Mouse (Mus musculus): Measurements from ENCODE around the gene Hdgf. TPM values are rescaled to one million over a fixed set of nuclear protein-coding genes. Genes with fewer than 3 reads are reported as not detected.
A peak's percentile ranks its signal among the peaks of the same experiment; 100 is the strongest.

Hdgf gene
- total and polyA plus RNA-seq, 3 experiments, result 199 to 468 (median 215) TPM

DNA sequence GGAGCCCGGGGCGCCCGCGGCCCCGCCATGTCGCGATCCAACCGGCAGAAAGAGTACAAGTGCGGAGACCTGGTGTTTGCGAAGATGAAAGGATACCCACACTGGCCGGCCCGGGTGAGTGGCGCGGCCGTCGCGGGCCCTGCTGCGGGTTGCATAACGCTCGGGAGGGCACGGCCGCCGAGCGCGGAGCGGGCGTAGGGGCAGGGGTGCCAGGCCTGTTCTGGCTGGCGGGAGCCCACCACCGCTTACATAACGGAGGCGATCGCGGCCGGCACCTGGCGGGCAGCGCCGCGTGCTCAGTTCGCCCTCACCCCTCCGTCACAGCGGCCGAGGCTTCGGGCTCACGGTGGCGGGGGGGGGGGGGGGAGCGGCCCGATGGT is 470 bp downstream of the Hdgf start:
- no peaks in the 10 kb centered on the region for H3K9me3 ChIP-seq (replicated peaks; ENCODE audit: low read length)
- peaks cover 12 to 44% of the 10 kb centered on the region in 2 experiments for H3K4me1 ChIP-seq (ENCODE audit: control insufficient read depth in 1 of 2, insufficient read depth in 2 of 2)
- TF ChIP-seq CHD2 (IDR thresholded peaks at IDR 0.05; ENCODE audit: low read length) (no peak), MYC (IDR thresholded peaks at IDR 0.05; ENCODE audit: low read depth, low read length) (no peak), IRF4 (IDR thresholded peaks at IDR 0.05; ENCODE audit: low read depth, low read length) (no peak), USF2 (conservative IDR thresholded peaks at IDR 0.05; ENCODE audit: low read depth, low read length) (no peak), MAFK (IDR thresholded peaks at IDR 0.05; ENCODE audit: insufficient replicate concordance, low read length) (no peak), MXI1 (IDR thresholded peaks at IDR 0.05; ENCODE audit: low read depth, low read length) (no peak), NRF1 (IDR thresholded peaks at IDR 0.05; ENCODE audit: low read depth, low read length) (no peak), HCFC1 (IDR thresholded peaks at IDR 0.05; ENCODE audit: low read depth, low read length) (peak; percentile 32; the same call in 1 of the 2 replicates), UBTF (IDR thresholded peaks at IDR 0.05; ENCODE audit: low read depth, low read length) (0 out of 2 replicates have a peak, but pooled peaks have one; percentile 8), E2F4 (IDR thresholded peaks at IDR 0.05; ENCODE audit: insufficient replicate concordance, low read depth, low read length) (no peak), CHD1 (IDR thresholded peaks at IDR 0.05; ENCODE audit: low read depth, low read length) (no peak), ZMIZ1 (IDR thresholded peaks at IDR 0.05; ENCODE audit: low read depth, low read length) (no peak), USF1 (IDR thresholded peaks at IDR 0.05; ENCODE audit: low read depth, low read length) (no peak), BHLHE40 (IDR thresholded peaks at IDR 0.05; ENCODE audit: low read depth, low read length) (no peak), CTCF (conservative IDR thresholded peaks at IDR 0.05 in 1 of 2, IDR thresholded peaks at IDR 0.05 in 1 of 2; ENCODE audit: low read depth in 2 of 2, low read length in 2 of 2) (no peak), RAD21 (IDR thresholded peaks at IDR 0.05; ENCODE audit: low read depth, low read length) (no peak), RCOR1 (conservative IDR thresholded peaks at IDR 0.05; ENCODE audit: low read depth, low read length) (no peak), ZNF384 (IDR thresholded peaks at IDR 0.05; ENCODE audit: low read depth, low read length) (no peak)
- H3K9ac ChIP-seq (ENCODE audit: insufficient read depth, low read depth), result peak overlapping the region; percentile 75
- peaks cover 53% of the 10 kb centered on the region for H3K79me2 ChIP-seq (replicated peaks; ENCODE audit: control insufficient read depth, extremely low read depth, insufficient read depth, poor library complexity, severe bottlenecking)
- dilution Hi-C loops (cut with MboI; ENCODE audit: extremely low pct_ligation_motif_present, extremely low pct_unique_long_range_greater_than_20kb, low sequenced_read_pairs), result no loop called here
- H3K4me3 ChIP-seq (replicated peaks in 1 of 3; ENCODE audit: low read depth in 2 of 3, low read length in 2 of 3, poor library complexity in 1 of 3), result peak overlapping the region; percentile 71 to 99 (median 91)
- H3K36me3 ChIP-seq (replicated peaks in 1 of 2; ENCODE audit: control insufficient read depth in 1 of 2, insufficient read depth in 1 of 2, low read length in 1 of 2), result peaks cover 0 to 9% of the 10 kb centered on the region in 2 experiments
- no peak overlapping the region for H3K4me2 ChIP-seq (ENCODE audit: insufficient read depth, low read depth, poor library complexity, severe bottlenecking)
- peak overlapping the region; percentile 58 for H3K27ac ChIP-seq (ENCODE audit: insufficient read depth, low read depth)
- no peaks in the 10 kb centered on the region for H3K27me3 ChIP-seq (replicated peaks)
- in situ Hi-C loops (cut with MboI; ENCODE audit: low pct_ligation_motif_present, low pct_unique_long_range_greater_than_20kb, low sequenced_read_pairs), result no loop called here
- DNase-seq (ENCODE audit: extremely low read depth), result no peak

- Histone ChIP-seq H3K79me2 (replicated peaks; ENCODE audit: control insufficient read depth, extremely low read depth, insufficient read depth, poor library complexity, severe bottlenecking) (peaks cover 59% of the 10 kb centered on the region), H3K36me3 (replicated peaks in 1 of 2; ENCODE audit: control insufficient read depth in 1 of 2, insufficient read depth in 1 of 2, low read length in 1 of 2) (peaks cover 3 to 15% of the 10 kb centered on the region in 2 experiments), H3K4me3 (replicated peaks in 1 of 3; ENCODE audit: low read depth in 2 of 3, low read length in 2 of 3, poor library complexity in 1 of 3) (peak overlapping the region; percentile 71 to 99 (median 91)), H3K4me1 (ENCODE audit: control insufficient read depth in 1 of 2, insufficient read depth in 2 of 2) (peaks cover 10 to 45% of the 10 kb centered on the region in 2 experiments), H3K9ac (ENCODE audit: insufficient read depth, low read depth) (peak overlapping the region; percentile 75), H3K4me2 (ENCODE audit: insufficient read depth, low read depth, poor library complexity, severe bottlenecking) (peak overlapping the region; percentile 91), H3K27me3 (replicated peaks) (no peaks in the 10 kb centered on the region), H3K9me3 (replicated peaks; ENCODE audit: low read length) (no peaks in the 10 kb centered on the region), H3K27ac (ENCODE audit: insufficient read depth, low read depth) (peak overlapping the region; percentile 58)
- TF ChIP-seq ELF1 (IDR thresholded peaks at IDR 0.05; ENCODE audit: low read depth, low read length) (no peak), MAX (IDR thresholded peaks at IDR 0.05; ENCODE audit: low read length) (peak; percentile 74), MYC (IDR thresholded peaks at IDR 0.05; ENCODE audit: low read depth, low read length) (peak; percentile 84), RAD21 (IDR thresholded peaks at IDR 0.05; ENCODE audit: low read depth, low read length) (no peak), ETS1 (conservative IDR thresholded peaks at IDR 0.05; ENCODE audit: low read depth, low read length) (no peak), JUN (IDR thresholded peaks at IDR 0.05; ENCODE audit: insufficient read depth, low read depth, low read length) (no peak), CHD1 (IDR thresholded peaks at IDR 0.05; ENCODE audit: low read depth, low read length) (0 out of 2 replicates have a peak, but pooled peaks have one; percentile 44), IRF4 (IDR thresholded peaks at IDR 0.05; ENCODE audit: low read depth, low read length) (no peak), SIN3A (IDR thresholded peaks at IDR 0.05; ENCODE audit: low read length) (peak; percentile 88), USF2 (conservative IDR thresholded peaks at IDR 0.05; ENCODE audit: low read depth, low read length) (no peak), POLR2A (IDR thresholded peaks at IDR 0.05; ENCODE audit: low read depth, low read length) (peak; percentile 38; the same call in 1 of the 2 replicates), MXI1 (IDR thresholded peaks at IDR 0.05; ENCODE audit: low read depth, low read length) (peak; percentile 83), PAX5 (IDR thresholded peaks at IDR 0.05; ENCODE audit: low read length) (no peak), ZMIZ1 (IDR thresholded peaks at IDR 0.05; ENCODE audit: low read depth, low read length) (no peak), USF1 (IDR thresholded peaks at IDR 0.05; ENCODE audit: low read depth, low read length) (no peak), SMC3 (IDR thresholded peaks at IDR 0.05; ENCODE audit: low read depth, low read length) (no peak), BHLHE40 (IDR thresholded peaks at IDR 0.05; ENCODE audit: low read depth, low read length) (no peak)
- no peak for DNase-seq (ENCODE audit: extremely low read depth)
- in situ Hi-C loops (cut with MboI; ENCODE audit: low pct_ligation_motif_present, low pct_unique_long_range_greater_than_20kb, low sequenced_read_pairs), result no loop called here
- dilution Hi-C loops (cut with MboI; ENCODE audit: extremely low pct_ligation_motif_present, extremely low pct_unique_long_range_greater_than_20kb, low sequenced_read_pairs), result no loop called here
Measured at GRCm38 (mm10) chr3:87906981-87907857, 1.1 kb downstream of the Hdgf start.

Measured in CH12.LX (cell line).